Mouse (Mus musculus) embryo, embryonic 11 days (tissue): Measurements from ENCODE around the gene Magi1.

Experiments used
- DNase-seq: peaks from one replicate; pipeline ENCODE4 v3.0.0-alpha.2; 2015

Gene Magi1

GRCm38 (mm10) chr6:93871516-93871915, 412.2 kb downstream of the Magi1 start:
- no peak for DNase-seq

- DNase-seq, result no peak
Measured at GRCm38 (mm10) chr6:93870023-93870422, 413.7 kb downstream of the Magi1 start.

- no peak for DNase-seq
Measured at GRCm38 (mm10) chr6:93862263-93862662, 421.5 kb downstream of the Magi1 start.

- no peak for DNase-seq
Measured at GRCm38 (mm10) chr6:93856783-93857182, 426.9 kb downstream of the Magi1 start.

GRCm38 (mm10) chr6:93855806-93856641, 427.7 kb downstream of the Magi1 start:
- DNase-seq, result peak; percentile 40

GRCm38 (mm10) chr6:93848942-93849790, 434.6 kb downstream of the Magi1 start:
- peak; percentile 48 for DNase-seq

GRCm38 (mm10) chr6:93845498-93845897, 438.2 kb downstream of the Magi1 start:
- no peak for DNase-seq

GRCm38 (mm10) chr6:93845080-93845479, 438.6 kb downstream of the Magi1 start:
- DNase-seq, result no peak

GRCm38 (mm10) chr6:93844576-93844975, 439.1 kb downstream of the Magi1 start:
- DNase-seq, result no peak

GRCm38 (mm10) chr6:93838398-93838797, 445.3 kb downstream of the Magi1 start:
- no peak for DNase-seq

- DNase-seq, result no peak
Measured at GRCm38 (mm10) chr6:93836585-93836984, 447.1 kb downstream of the Magi1 start.

- DNase-seq, result no peak
Measured at GRCm38 (mm10) chr6:93835211-93835610, 448.5 kb downstream of the Magi1 start.

GRCm38 (mm10) chr6:93828262-93828661, 455.5 kb downstream of the Magi1 start:
- no peak for DNase-seq

- no peak for DNase-seq
Measured at GRCm38 (mm10) chr6:93826875-93827274, 456.8 kb downstream of the Magi1 start.

GRCm38 (mm10) chr6:93822221-93822897, 461.4 kb downstream of the Magi1 start:
- DNase-seq, result no peak

- no peak for DNase-seq
Measured at GRCm38 (mm10) chr6:93821512-93821911, 462.2 kb downstream of the Magi1 start.

- DNase-seq, result peak; percentile 79
Measured at GRCm38 (mm10) chr6:93819888-93820287, 463.8 kb downstream of the Magi1 start.

GRCm38 (mm10) chr6:93819282-93819681, 464.4 kb downstream of the Magi1 start:
- DNase-seq, result no peak

- no peak for DNase-seq
Measured at GRCm38 (mm10) chr6:93818494-93818893, 465.2 kb downstream of the Magi1 start.

GRCm38 (mm10) chr6:93805407-93805936, 478.2 kb downstream of the Magi1 start:
- DNase-seq, result no peak

- DNase-seq, result no peak
Measured at GRCm38 (mm10) chr6:93802390-93802789, 481.3 kb downstream of the Magi1 start.

- no peak for DNase-seq
Measured at GRCm38 (mm10) chr6:93800465-93800864, 483.3 kb downstream of the Magi1 start.
